Mouse (Mus musculus) spleen, embryonic (tissue): ENCODE results near the gene Nme7.

Experiments
- CTCF ChIA-PET: fragments of 350-600 bp; sonication (Branson Sonifier 250); formaldehyde crosslinking; loops from one replicate; lab custom pipeline; 2022; lab: Charles Lee

Nme7 gene

DNA sequence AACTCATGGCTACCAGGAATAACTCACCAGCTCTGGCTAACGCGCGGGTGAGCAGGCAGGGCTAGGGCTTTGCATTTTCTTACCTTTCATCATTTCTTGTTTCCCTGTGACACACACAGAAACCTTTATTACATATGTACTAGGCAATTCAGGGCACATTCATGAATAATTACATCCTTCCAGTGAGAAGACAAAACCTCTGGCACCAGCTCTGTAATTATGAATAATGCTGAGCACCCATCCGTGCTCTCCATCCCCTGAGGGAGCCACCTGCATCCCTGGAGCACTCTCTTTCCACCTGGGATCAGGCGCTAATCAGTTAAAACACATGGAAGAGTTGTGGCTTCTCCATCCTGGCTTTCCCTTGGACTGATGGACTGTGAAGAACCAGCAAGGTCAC, at the start of gene Nme7:
Gene Nme7 (plus strand): TSS at position 301 of the 400 bp plus-strand sequence.
- CTCF ChIA-PET: no interaction called here

DNA sequence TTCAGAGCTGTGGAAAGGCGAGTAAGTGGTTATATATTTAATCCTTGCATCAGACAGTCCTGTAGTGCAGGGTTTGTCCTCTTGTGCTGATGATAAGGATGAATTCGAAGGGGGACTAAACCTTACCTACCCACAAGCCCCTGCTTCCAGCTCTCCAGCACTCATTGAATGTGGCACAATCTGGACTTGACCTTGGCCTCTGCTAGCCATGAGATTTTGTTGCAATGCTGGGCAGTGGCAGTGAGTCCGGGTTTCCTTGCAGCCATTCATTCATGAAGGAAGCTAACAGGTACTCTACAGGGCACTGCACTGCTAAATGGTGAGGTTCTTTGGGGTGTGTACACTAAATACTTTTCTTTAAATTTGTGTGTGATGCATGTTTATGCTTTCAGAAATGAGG, 49.1 kb upstream of the Nme7 start:
- CTCF ChIA-PET: no interaction called here

DNA sequence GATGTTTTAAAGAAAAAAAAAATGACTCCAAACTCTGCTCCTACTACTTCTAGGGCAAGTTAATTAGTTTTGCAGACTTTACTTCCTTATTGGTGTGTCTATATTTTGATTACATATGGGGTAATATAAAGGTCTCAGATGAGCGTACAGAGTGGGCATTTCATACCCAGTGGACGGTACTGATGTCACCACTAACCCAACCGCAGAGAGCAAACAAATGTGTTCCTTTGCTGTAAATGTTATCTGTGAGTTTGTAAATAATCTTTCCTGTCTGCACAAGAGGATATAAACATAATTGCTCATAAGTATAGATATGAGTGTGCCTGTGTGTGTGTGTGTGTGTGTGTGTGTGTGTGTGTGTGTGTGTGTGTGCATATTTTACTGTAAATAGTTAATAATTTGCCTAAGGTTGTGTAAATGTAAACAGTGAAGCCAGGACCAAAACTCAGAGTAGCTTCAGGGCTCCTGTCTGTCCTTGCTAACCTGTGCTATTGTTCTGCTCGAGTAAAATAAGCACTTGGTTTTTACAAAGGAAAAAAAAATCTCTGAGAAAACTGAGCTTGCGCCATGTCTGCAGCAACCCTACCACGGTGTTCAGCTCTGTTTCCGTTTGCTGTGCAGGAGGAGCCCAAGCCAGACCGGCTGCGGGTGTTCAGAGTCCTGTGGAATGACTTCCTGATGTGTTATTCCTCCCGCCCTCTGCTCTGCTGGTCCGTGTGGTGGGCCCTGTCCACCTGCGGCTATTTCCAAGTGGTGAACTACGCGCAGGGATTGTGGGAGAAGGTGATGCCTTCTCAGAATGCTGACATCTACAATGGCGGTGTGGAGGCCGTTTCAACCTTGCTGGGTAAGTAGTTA, 43.5 kb upstream of the Nme7 start:
- CTCF ChIA-PET: no interaction called here

DNA sequence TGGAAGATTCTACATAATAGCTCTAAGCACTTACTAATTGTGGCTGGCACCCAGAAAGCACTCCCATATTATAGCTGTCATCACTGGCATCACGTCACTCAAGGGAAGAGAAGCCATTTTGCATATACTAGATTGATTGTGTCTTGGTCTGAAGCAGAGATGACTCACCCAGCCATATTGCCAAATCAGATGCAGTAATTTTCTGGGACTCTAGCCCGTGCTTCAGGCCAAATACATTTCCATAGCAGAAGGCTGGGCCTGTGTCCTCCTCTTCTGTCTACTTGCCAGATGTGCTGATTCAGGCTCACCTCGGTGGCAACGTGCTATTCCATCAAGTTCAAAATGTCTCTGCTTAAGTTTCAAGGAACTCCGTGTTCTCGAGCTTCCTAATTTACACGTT, 42.4 kb upstream of the Nme7 start:
- CTCF ChIA-PET: no interaction called here

DNA sequence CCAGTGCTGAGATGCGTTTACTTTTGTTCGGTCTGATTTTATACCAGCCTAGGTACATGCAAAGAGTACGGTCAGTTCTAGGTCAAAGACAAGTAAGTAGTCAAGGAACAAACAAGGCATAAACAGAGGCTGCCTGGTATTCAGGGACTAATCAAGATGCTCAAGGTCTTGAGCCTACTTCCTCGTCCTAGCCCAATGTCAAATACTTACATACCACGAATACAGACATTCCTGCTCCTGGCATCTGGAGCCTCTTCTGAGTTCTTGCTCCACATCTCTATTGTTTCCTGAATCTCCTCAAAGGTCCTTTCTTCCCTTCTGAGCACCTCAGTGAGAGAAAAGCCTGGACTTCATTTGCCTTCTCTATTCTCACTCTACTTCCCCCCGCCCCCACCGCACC, 33.0 kb upstream of the Nme7 start:
- CTCF ChIA-PET: no interaction called here

DNA sequence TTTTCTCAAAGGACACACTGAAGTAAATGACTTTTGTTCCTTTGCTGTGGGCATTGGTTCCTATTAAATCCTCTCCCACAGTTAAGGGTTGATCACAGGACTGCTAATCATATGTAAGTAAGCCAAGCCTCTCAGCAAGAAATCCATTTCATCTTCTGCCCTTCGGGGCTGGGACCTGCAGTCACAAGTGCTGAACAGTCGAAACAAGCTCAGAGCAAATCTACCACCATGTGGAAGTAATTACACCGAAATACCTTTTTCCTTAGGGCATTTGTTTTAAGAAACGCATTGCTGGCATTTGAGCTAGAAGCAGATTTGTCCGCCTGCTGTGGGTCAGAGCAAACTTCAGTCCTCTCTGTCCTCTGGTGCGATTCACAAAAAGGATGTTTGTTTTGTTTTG, 30.3 kb upstream of the Nme7 start:
- CTCF ChIA-PET: no interaction called here

DNA sequence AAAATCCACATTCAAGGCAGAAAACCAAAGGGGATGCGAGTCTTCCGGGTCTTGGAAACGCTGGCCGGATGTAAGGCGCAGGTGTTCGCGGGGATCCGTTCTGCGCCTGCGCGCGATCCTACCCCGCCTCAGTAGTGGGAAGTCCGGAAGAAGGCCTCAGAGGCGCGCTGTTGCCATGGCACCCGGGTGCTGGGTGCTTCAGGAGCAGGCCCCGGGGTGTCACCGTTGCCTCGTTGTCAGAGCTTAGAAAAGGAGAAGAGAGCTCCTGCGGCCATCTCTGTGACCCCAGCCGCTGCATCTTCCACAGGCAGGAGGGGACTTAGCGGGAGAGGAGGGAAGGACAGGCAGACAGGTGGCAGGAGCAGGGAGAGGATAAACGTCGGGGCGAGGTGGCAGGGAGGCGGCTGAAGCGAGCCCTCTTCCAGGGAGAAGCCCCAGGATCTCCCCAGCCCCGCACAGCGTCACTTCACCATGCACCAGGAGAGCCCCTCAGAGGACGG, 28.4 kb upstream of the Nme7 start, which contains the start of gene Ccdc181:
Gene Ccdc181 (plus strand): TSS at position 131 of the 500 bp plus-strand sequence.
- CTCF ChIA-PET: interaction anchor here (0.6 kb wide), 1 partner anchor 9 kb away, joined by 3 read pairs; no protein-coding TSS in a partner anchor

DNA sequence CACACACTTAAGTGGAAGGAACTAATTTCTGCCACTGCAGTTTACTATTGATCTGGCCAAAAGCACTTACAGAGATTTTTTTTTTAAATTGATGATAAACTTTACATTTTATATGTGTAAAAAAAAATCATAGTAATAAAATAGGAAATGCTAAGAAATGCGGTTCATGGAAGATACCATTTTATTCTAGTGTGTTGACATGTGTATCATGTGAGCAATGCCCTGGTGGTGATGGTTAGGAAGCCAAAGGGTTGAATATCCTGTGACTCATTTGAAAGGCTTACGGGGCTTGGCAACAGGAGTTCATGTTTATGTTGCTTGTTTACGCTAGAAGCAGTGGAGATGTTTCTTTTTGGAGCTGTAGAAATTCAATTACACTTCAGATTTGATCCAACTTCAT, 27.4 kb upstream of the Nme7 start:
- CTCF ChIA-PET: no interaction called here

DNA sequence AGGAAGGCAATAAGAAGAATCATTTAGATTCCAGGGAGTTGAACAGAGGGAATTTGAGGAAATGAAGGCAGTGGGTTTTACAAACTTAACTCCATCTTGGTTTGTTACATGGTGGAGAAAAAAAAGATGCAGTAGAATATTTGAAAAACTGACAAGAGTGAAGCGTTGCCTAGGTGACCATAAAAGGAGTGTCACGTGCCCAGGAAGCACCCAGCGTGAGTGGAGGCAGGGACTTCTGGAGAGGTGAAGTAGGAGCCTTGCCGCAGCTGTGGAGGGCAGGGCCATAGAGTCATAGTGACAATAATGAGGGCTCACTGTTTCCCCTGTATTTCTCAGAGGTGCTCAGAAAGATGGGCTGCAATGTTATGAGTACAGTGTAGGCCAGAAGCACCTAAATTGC, 24.6 kb upstream of the Nme7 start:
- CTCF ChIA-PET: no interaction called here

DNA sequence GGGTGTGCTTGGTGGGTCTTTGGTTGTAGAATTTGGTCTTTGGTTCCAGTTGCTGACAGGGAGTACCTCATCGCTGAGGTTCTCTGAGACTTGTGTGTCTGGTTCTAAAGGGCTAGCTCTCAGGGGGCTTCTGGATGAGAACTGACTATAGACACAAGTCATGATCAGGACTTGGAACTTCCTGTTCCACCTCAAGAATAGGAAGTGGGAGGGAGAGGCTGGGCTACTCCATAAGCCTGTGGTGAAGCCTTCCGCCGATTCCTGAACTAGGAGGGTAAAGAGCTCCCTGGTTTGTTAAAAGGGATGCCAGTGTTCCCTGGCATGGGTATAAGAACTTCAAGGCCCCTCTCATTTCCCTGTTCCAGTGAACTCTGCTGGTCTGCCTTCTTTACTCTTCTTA, 19.9 kb upstream of the Nme7 start:
- CTCF ChIA-PET: no interaction called here

DNA sequence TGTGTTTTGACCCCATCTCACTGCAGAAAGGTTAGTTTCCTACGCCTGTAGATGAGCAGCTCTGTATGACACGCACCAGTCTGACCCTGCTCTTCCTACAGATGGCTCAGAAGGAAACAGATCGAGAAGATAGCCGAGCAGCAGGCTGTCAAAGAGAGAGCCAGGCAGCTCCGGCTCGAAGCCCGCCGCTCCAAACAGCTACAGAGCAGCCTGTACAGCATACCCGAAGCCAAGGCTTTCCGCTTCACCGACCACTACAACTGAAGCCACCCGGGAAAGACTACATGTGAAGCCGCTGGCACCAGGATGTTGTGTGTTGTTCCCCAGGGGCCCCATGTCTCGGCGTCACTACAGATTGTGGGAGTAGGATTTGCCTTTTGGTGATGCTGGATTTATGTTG, 16.5 kb upstream of the Nme7 start:
- CTCF ChIA-PET: no interaction called here

DNA sequence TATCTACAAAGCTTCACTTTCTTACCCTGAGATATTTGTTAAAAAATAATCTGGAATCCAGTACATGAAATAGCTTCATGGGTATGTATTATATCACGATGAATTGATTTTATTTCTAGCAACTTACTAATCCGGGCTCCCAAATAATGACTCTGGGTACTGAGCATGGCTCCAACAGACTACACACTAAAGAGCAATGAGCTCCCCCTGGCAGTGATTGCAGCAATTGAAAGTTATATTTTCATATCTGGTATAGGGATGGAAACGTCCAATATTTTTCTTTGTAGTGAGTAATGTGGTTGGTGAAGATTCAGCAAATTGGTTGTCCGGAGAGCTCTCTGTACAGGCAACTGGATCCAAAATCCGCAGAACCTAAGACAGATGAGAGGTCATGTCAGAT, 11.9 kb upstream of the Nme7 start:
- CTCF ChIA-PET: no interaction called here

DNA sequence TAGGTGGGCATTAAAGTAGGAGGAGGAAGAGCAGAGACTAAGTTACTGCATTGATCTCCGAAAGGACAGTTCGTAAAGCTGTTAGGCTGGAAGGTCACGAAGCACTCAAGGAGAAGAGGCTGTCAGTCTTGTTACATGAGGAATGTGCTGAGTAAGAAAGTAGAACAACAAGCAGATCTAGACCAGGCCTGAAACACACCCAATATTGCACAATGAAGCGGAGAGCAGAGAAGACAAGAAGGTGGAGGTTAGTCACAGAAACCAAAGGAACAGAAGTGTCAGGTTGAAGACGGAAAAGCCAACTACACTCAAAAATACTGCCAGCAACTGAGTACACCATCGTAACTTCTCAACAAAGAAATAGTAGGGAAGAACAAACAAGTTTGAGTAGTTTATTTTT, 9.8 kb upstream of the Nme7 start:
- CTCF ChIA-PET: no interaction called here

DNA sequence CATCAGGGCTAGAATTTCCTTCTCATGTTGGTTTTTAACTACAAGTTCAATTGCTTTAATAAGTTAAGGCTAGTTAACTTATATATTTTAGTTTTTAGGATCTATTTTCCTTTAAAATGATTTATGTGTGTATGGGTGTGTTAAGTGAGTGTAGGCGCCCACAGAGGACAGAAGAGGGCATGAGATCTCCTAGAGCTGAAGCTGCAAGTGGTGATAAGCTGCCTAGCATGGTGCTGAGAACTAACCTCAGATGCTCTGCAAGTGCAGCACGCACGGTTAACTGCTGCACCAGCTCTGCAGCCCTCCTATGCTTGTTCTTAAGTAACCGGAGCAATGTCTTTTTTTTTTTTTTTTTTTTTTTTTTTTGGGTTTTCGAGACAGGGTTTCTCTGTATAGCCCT, 7.4 kb upstream of the Nme7 start:
- CTCF ChIA-PET: no interaction called here

DNA sequence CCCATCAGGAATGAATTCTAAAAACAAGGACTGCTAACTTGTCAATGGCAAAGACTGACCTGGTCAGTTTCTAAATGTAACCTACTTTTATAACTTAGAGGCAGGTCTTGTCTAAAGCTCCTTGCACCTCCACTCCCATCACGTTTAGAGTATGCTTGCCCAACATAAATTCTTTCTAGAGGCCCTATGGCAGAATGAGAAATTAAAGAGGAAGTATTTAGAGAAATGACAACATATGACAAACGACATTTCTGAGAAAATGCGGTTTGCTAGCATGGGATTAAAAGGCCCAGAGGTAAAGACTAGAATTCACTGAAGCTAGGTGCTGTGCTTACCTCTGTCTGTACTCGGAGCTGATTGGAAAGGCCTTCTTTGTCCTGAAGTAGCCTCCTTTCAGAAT, 2.0 kb upstream of the Nme7 start:
- CTCF ChIA-PET: interaction anchor here (0.7 kb wide), 2 partner anchors 14 to 849 kb away, joined by 3 to 6 read pairs; no protein-coding TSS in a partner anchor

DNA sequence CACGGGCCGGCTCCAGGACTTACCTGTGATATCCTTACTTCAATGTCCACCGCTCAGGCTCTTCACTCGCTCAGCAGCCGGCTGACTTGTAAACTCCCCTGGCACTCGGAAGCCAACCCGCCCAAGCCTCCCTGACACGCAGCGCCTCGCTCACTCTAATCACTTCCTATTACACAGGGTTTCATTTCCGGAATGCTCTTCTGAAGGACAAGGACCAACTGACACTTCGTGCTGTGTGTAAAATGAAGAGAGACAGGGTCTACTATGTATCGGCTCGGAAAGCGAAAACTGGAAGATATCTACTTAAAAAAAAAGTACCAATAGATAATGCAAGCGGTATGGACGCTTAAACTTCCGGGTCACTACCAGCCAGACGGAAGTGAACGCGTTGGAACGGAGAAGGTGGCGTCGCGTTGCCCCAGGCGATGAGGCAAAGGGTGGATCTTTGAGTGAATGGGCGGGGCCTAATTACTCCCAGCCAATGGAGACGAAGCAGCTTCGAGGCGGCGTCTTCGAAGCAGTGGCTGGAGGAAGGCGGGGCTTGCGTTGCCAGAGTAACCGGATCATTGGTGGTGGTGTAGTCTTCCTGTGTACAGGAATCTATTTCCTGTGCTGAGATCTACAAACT, 3.3 kb downstream of the Nme7 start, which contains the start of gene Blzf1:
Gene Blzf1 (minus strand): TSS at position 366 of the 628 bp plus-strand sequence.
- CTCF ChIA-PET: no interaction called here

DNA sequence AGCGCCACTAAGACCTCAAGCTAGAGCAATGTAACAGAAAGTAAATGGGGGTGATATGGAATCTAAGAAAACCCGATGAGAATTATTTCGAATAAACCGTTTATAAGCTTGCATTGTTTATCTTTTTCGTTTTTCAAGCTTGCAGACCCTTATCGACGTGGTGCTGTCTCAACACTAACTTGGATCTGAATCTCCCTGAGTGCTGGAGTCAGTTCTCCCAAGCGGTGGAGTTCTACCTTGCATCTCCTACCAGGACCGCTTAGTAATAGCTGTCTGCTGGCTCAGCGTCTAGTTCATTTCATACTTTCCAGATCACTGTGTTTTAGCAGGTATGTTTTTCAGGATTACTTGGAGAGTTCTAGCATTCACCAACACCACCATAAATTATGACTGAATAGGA, 4.0 kb downstream of the Nme7 start:
- CTCF ChIA-PET: no interaction called here

DNA sequence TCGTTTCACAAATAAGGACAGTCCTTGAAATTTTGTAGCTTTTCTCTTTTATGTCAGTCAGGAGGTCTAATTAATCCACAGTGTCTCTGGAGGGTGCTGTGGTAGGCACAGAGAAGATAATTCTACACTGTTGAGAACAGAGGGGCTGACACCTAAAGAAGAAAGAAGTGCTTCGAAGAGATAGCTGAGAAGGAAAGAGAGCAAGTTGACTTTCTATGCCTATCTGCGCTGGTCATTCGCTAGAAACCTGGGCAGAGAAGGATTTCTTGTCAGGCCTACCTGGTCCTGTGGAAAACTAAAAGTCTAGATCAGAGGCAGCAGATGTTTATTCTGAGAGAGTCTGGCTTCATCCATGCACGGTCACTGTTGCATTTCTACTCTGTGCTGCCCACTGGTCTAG, 10.2 kb downstream of the Nme7 start:
- CTCF ChIA-PET: no interaction called here

DNA sequence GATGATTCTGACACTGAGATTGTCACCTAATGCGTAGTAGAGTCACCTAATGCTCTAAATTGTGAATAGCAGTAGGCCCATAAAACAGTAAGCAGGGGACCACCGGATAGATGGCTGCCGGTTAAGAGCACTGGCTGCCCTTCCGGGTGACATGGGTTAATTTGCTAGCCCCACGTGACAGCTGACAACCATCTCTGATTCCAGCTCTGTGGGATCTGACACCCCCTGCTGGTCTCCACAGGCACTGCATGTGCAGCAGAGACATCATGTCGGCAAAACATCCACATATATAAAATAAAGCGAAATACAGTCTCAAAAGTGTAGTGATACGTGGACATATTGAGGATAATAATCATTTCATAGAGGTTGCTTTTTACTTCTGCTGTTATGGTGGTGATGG, 11.3 kb downstream of the Nme7 start:
- CTCF ChIA-PET: interaction anchor here (0.7 to 1.0 kb wide), 3 partner anchors 31 to 807 kb away, joined by 5 to 9 read pairs (median 6); no protein-coding TSS in a partner anchor

DNA sequence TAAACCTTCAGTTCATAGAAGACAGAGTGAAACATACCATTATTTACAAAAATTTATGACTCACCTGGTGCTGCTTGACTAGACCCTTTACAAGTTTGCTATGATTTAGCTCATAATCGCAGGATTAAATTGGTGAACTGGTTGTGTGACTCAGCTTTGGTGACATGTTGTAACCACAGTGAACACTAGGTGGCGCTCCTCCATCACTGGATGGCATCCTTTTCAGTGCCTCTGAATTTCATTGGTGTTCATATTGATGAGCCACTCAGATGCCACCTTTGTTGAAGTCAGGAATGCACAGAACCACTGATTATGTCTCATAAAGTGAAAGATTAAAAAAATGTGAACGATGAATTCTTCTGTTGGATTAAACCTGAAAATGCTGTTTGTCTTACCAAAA, 12.8 kb downstream of the Nme7 start:
- CTCF ChIA-PET: interaction anchor here (0.5 to 0.7 kb wide), 2 partner anchors 15 to 727 kb away, joined by 3 to 4 read pairs; no protein-coding TSS in a partner anchor

DNA sequence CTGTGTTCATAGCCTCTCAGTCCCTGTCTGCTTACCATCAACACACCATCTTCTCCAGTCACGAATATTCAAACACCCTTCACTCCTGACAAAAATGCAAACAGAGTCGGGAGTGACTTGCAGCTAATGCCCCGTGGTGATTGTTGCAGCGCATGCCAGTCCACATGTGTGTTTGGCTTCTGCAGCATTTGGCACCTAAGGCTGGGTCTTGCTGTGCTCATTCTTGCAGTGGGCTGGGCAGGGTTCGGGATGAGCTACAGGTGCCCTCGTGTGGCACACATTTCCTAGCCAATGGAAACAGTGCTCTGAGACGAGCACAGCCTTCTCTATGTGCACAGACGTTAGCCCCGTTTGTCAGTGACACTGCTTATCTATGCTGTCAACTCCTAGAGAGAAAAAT, 13.3 kb downstream of the Nme7 start:
- CTCF ChIA-PET: no interaction called here

DNA sequence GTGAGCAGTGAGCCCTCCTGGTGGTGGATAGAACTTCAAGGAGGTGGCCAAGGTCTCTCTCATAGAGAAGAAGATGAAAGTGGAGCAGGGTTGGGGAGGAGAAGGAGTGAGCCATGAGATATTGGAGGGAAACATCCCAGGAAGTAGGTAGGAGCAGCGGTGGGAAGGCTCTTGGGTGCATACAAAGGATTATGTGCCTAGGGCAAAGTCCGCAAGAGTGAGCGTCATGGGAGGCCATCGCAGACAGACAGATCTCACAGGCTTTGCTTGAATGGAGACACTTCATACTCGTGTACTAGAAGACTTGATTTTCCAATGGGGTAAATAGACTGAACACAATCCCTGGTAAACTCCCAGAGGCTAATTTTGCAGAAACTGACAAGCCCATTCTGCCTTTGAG, 14.6 kb downstream of the Nme7 start:
- CTCF ChIA-PET: no interaction called here
